Mouse (Mus musculus) testis, adult 2 months (tissue): ENCODE measurements around the gene Pde4a.

Experiments used
- CTCF ChIP-seq: fragments of 200-500 bp; IDR thresholded peaks from 2 replicates; pipeline ENCODE4 v1.5.1; 2012; ENCODE audit warnings: low read depth, mild to moderate bottlenecking, inconsistent platforms, low read length, moderate library complexity; ENCODE audit not compliant: control insufficient read depth, insufficient read depth, insufficient replicate concordance
- POLR2A ChIP-seq: fragments of 200-500 bp; IDR thresholded peaks from 2 replicates; pipeline ENCODE4 v1.6.1; 2012; ENCODE audit warnings: low read depth, mild to moderate bottlenecking, inconsistent platforms, low read length, moderate library complexity; ENCODE audit not compliant: control insufficient read depth

DNA sequence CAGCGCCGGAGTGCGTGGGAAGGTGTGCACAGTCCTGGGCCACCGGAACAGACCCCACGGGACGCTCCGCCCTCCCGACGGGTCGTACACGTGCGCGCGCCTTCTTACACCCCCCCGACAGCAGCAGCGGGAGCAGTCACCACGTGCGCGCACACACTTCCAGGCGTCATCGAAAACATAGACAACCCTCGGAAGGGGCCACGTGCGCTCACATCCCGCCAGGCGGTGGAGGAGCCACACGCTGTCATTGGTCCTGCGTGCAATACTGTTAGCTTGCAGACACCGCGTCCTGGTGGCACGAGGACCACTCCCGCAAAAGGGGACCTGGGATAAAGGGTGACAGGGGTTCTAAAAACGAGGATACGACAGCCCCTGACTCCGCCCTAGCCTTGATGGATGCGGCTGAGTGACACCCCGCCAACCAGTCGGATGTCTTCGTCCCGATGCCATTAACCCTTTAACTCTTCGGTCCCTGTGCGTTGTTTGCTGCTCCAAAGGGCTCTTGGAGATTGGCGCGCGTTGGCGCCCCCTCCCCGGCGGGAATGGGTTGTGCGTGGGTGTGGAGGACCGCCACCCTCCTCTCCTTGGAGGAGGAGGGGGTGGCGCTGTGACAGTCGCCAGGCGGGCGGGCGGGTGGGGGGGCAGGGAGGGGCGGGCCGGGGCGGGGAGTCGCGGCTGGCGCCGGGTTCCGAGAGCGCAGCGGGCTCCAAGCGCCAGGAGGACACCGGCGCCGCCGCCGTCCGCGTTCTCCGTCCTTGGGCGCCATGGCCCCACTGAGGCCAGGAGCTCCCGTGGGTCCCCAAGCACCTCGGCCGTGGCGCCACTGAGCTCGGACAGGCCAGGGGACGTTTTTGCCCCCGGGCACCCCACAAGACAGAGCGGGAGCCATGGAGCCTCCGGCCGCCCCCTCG, at the start of gene Pde4a:
- TF ChIP-seq POLR2A (peak; percentile 31; the same call in 1 of the 2 replicates), CTCF (no peak)
